Mouse (Mus musculus) MEL-GATA-1-ER (cell line): Measurements from ENCODE around the gene Sdr9c7.
"Not testable (repeated sequence)": the region's sequence is repeated elsewhere in the genome, so short reads cannot be mapped to it uniquely, and the experiment has no call there.

Source experiments
- DNase-seq: peaks from one replicate; pipeline ENCODE4 v3.0.0-alpha.2; 2012; ENCODE audit warnings: low read depth; ENCODE audit errors: extremely low read depth

The Sdr9c7 gene

DNA sequence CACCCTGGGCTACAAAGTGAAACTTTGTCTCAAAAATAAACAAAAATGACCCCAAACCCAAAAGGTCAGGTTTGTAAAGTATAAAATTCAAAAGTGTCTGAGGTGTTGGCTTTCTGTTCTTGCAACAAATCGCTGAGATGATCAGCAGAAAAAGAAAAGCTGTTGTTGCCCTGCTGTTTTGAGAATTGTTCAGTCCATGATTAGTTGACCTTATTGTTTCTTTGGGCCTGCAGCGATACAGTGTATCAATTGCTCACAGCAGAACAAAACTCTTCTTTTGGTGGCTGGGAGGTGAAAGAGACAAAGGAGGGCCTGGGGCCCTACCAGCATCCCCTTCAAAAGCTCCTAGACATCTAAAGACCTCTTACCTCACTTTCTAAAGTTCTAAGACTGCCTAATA lies 7.8 kb downstream of the Sdr9c7 start:
- DNase-seq = no peak

DNA sequence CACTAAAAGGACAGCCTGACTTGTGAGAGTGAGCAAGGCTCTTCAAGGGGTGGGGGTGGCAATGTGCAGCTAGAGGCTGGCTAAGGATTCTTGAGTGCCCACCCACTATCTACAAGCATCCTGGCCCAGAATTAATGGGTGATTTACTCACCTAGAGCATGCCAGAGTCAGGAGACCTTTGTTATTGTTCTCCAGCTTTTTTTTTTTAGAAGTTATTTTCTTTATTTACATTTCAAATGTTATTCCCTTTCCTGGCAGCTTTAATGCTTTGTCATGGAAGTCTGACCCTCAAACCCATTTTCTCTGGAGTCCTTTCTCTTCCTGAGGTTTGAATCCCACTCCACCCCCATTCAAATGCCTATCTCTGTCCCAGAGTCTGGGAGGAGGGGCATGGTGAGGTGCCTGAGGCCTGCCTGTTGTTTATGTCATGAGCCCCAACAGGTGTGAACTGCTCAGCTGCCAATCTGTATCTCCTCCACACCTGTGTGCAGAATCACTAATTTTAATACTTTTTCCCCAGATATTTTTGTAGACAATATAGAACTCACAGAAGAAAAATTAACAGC lies 9.2 kb downstream of the Sdr9c7 start:
- DNase-seq = no peak

DNA sequence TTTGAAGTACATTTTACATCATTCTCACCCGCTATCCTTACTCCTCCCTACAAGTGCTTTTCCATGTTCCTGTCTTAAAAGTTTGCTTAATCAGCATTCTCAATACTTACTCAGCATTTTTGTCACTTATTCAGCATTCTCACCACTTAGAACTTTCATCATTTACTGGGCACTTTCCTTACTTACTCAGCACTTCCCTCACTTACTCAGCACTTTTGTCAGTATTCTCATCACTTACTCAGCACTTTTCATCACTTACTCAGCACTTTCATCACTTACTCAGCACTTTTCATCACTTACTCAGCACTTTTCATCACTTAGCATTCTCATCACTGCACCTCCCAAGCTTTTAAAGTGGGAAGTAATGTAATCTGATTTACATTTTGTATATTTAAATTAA lies 17.3 kb downstream of the Sdr9c7 start:
- DNase-seq = no peak

DNA sequence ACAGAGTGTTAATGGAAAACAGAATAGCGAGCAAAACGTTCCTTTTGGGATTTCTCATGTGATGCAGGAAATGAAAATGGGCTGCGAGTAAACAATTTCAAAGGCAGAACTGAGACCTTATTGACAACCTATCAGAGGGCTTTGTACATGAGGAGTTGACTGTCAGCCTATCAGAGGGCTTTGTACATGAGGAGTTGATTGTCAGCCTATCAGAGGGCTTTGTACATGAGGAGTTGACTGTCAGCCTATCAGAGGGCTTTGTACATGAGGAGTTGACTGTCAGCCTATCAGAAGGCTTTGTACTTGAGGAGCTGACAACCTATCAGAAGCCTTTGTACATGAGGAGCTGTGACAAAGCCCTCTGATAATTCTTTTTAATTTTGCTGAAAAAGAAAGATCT lies 18.9 kb downstream of the Sdr9c7 start:
- DNase-seq = not testable (repeated sequence)

DNA sequence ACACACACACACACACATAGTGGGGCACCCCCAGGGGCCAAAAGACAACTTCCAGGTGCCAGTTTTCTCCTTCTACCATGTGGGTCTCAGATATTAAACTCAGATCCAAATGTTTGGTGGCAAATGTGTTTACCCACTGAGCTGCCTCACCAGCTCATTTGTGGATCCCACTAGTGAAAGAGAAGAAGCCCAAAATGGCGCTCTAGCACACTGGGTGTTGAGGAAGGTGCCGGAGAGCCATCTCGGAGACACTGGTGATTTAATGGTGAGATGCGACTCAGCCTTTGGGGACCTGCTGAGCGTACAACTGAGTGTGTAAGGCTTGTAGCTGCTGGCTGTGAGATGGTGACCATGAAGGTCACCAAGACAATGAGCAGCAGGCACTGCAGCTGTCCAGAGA lies 19.3 kb downstream of the Sdr9c7 start:
- DNase-seq = no peak

DNA sequence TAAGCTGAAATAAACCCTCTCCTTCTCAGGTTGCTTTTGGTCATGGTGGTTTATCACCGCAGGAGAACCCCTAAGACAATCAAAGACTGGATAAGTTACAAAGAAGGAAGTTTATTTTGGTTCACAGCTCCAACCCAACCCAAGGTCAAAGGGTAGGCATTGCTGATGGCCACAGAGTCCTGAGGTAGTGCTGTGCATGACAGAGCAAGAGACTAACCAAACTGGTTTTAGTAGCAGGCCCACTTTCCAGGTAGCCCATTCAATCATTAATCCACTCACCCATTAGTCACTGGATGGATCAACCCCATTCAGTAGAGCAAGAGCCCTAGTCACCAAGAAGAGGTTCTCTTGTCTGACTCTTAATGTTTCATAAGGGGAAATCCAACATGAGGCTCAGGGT lies 23.9 kb downstream of the Sdr9c7 start:
- no peak for DNase-seq

DNA sequence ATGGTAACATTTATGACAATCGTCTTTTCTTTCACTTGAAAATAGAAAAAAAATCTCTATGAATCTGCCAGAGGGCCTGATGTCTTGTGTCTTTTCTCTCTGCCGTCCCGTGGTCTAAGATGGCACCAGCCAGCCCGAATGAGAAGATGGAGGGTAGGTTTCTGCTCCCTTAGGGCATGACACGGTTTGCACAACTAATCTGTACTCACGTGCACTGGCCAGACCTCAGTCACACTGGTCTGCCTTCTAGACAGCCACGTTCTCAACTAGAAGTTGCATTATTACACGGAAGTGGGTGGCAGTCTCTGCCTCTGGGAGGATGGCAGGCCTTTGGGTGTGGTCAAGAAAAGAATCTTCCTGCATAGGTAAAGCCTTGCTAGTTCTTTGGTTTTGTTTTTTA lies 24.7 kb downstream of the Sdr9c7 start:
- no peak for DNase-seq

DNA sequence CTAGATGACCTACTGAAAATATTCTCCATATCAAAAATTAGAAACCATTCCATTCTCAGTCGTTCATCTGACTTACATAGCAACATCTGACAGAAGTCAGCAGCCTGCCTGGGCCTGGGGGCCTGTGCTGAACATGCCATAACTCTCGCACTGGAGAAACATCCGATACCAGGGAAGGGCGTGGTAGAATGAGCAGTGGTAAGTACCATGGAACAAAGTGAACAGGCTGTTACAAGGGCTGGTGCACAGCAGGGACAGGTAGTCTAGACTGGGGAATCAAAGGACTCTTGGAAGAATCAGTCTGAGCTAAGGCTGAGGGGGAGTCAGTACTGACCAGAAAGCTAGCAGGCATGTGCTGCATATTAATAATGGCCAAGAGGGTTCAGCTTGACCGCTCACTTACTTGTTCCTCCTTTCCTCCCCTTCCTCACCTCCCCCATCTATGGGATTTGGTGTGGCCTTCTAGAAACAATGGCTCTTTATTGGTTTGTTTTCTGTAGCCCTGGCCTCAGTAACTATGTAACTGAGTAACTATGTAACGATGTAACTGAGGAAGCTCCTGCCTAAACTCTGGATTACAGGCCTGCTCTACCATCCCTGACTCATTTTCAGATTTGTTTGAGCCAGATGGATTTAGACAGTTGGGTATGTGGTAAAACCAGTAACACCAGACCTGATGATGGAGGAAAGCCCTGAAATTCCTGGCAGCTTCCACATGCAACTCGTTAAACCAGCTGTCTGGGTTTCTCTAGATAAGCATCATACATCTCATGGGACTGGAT lies 26.5 kb downstream of the Sdr9c7 start:
- DNase-seq = no peak

DNA sequence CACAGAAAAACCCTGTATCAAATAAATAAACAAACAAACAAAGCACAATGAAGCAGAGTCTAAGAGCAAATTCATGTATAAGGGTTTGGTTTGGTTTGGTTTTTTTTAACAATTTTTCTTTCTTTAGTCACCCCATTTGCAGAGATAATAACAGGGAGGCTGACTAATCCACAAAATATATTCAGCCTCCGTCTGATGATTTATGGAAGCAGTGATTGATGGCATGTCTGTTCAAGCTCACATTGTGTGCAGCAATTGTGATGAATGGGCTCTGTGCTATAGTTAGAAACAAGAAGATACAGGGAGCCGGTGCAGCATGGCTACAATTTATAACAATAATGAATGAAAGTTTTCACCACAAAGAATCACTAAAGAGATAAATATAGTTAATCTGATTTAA lies 29.4 kb downstream of the Sdr9c7 start:
- no peak for DNase-seq

DNA sequence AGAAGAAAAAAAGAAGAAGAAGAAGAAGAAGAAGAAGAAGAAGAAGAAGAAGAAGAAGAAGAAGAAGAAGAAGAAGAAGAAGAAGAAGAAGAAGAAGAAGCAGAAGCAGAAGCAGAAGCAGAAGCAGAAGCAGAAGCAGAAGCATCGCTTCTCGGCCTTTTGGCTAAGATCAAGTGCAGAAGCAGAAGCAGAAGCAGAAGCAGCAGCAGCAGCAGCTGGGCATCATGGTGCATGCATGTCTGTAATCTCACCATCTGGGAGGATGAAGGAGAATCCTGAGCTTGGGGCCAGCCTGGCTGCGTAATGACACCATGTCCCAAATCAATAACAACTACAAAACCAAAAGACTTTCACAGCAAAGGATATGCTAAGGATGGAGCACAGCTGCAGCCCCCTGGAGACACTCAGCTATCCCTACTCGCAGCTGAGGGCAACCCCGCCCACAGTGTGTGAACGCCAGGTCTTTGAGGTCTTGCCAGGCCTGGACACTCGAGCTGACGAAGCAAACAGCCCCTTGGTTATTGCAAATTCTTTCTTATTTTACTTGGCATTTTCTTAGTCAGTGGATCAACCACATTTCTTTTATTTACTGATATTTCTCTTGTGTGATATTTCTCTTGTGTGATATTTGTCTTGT lies 34.1 kb downstream of the Sdr9c7 start:
- DNase-seq = no peak

DNA sequence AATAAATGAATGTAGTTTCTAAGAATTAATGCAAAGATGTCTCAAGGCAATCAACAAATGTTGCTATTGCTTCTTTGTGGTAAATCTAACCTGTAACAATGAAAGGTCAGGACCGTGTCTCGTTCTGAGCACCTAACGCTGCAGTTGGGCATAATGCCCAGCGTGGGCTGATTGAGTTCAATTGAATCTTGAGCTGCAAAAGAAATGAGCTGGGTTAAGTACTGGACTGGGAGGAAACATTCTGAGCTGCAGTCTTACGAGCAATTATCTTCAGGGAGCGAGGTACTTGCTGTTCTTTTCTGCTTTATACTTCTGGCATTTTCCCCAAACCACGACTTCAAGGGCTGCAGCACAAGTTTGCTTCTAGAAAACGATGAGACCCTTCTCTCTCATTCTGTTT lies 38.0 kb downstream of the Sdr9c7 start:
- DNase-seq = no peak

DNA sequence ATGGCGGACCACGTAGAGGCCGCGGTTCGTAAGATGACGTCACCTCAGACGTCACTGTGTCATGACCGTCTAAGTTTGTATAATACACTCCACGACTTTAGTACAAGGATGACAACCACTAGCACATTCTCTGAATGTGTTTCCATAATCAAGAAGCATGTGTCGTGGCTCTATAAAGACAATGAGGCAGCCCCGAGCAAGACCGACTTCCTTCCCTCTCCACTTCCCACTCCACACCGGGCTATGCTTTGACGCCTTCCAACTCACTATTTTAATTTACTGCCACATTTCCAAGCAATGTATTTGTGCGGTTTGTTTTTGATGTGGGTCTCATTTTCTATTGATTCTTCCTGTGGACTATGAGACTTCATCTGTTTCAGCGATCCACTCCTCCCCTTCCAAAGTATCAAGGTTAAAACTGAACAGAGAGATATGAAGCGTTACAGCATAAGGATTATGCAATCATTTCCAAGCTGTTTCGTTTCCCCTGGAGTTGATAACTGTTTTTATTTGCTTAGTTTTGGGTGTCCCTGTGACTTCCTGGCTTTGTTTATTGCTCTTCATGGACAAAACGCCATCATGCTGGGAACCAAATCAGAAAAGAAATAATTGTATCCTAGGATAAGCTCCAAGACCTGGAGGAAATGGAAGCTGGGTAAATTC lies 38.6 kb downstream of the Sdr9c7 start:
- no peak for DNase-seq

DNA sequence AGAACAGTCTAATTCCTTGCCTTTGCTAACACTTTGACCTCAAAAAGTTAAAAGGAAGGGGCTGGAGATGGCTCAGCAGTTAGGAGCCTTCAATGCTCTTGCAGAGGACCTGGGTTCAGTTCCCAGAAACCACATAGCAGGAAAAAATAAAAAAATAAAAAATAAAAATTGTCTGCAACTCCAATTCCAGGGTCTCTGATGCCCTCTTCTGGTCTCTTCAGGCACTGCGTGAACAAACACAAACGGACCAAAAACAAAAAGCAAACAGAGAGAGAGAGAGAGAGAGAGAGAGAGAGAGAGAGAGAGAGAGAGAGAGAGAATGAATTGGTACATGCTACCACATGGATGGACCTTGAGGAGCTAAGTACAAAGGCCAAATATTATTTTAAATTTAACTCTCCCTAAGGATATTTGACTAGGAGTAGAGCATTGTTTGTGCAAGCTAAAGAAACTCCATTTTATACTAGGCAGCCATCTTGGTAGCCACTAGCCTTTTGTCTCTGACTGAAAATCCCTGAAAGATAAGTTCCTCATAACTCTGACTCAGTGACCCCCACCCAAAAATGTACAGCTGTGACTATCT lies 39.2 kb downstream of the Sdr9c7 start:
- DNase-seq = peak; percentile 47

DNA sequence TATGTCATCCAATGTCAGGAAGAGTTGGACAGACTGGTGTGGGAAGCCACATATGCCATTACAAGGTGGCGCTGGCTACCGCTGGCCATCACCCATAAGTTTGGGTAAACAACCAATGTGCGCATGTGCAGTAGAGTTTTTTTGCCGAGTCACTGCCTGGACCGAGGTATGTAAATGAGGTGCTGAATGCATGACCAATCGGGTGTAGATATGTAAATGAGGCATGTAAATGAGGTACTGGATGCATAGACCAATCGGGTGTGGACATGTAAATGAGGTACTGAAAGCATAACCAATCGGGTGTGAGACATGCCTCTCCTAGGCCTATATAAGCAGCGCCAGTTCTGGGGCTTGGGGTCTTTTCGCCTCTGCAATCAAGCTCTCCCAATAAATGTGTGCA lies 41.3 kb downstream of the Sdr9c7 start:
- peak; percentile 18 for DNase-seq

DNA sequence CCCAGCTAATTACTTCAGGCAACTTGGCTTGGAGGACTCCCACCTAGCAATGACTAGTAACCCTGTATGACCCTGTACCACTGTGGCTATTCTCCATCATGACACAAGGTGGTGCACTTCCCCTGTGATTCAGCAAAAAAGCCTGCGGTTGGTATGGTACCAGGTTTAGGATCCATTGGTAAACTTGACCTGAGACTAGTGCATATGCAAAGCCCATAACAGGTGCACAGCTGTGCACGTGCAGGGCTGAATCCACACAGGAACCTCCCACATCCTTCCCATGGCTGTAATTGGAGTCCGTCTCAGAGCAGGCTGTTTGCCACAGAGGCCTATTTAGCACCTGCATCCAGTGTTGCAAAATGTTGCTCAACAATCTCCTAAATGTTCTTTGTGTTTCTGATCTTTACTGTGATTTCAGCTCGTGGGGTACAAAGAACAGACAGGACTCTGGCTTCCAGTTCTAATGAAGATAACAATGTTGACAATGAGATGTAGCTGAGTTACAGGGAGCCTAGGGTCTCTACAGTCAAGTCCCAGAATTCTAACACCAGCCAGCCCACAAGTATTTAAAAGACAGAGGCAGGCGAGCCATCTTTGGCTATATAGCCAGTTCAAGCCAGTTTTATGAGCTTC lies 47.2 kb downstream of the Sdr9c7 start:
- peak; percentile 57 for DNase-seq

DNA sequence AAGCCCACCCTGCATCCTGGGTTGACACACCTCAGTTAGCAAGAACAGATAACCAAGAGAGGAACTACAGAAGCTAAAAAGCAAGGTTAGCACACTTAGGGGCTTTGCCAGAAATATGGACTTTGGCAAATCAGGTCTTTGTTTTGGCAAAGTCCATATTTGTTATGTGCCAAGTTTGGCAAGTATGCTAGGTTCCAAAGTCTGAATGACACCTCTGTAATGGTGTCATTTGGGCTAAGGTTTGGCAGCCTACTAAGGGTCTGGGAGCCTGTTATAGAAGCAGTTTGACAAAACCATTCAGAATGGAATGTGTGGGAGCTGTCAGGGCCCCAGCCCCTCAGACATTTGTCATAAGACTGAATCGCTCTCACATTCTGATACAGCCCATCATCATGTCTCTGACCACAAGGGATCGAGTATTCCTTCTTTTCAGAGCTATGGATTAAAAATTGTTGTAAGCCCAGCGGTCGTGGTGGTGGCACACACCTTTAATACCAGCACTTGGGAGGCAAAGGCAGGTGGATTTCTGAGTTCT lies 51.3 kb downstream of the Sdr9c7 start:
- no peak for DNase-seq

DNA sequence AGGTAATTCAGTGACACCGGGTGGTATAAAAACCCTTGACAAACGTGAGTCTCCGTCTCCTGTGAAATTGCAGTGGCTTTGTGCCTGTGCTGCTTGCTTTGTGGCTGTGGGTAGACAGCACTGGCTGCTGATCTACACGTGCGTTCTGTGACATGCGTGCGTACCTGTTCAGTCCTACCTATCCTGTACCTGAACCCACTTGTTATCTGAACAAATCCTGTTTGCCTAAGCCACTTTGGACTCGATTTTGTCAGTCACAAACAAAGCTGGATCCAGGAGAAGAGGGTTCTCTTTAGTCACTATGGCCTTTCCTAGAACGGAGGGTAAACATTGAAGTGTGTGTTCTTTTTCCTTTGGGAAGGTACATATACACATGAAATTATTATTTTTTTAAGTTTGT lies 53.1 kb downstream of the Sdr9c7 start:
- DNase-seq = no peak

DNA sequence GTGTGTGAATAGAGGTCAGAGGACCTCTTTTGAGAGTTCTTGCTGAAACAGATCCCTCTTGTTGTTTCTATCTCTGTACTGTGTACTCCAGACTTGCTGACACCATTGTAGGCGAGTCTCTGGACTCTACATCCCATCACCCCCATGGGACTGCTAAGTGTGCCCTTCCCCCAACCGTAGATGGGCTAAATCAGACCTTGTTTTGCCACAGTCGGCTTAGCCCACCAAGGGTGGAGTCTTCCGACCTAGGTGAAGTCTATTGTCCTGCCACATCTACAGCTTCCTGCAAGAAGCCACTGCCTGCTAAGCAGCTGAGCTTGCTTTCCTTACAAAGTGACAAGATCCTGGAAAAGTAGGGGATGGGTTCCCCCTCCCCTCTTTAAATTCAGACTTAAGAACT lies 53.5 kb downstream of the Sdr9c7 start:
- DNase-seq = no peak

DNA sequence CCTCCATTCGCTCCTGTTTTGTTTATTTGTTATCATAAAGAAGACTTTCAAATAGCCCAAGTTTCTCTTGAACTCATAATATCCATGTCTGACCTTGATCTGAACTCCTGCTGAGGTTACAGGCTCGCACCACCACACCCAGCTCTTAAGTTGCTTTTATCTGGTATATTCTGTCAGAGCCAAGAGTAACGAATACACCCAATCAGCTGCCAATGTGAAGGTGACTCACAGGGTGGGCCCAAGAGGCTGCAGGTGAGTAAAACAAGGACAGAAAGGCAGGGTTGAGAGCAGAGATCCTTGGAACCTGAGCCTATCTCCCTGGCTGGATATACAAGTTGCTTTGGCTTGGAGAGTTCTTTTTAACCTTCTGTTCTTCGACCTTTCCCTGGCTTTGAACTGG lies 56.7 kb downstream of the Sdr9c7 start:
- DNase-seq = no peak

DNA sequence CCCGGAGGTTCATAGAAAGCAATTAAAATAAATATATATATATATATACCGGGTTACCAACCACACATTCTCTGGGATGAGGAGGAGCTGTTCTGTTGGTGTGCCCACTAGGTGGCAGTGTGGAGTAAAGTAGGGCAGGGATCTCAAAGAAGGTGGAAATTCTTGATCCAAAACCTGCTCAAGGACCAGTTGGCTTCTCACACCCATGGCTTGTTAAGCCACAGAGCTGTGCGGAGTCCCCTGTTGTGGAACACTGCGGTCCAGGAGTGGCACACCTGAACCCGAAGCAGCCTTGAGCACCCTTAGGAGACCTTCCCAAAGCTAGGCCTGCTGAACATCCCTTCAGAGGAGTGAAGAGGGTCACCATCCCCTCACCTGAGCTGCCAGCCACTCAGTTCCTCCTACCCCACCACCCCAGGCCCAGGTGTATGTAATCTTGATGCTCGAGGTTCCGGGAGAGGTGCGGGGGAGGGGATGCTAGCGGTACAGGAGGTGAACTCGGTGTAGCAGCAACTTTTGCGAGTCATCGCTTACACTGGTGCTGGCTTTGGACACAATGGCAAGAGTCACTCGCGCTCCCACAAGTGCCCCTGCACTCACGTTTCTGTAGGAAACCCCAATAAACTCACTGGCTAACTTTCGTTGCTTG lies 58.0 kb downstream of the Sdr9c7 start:
- no peak for DNase-seq

DNA sequence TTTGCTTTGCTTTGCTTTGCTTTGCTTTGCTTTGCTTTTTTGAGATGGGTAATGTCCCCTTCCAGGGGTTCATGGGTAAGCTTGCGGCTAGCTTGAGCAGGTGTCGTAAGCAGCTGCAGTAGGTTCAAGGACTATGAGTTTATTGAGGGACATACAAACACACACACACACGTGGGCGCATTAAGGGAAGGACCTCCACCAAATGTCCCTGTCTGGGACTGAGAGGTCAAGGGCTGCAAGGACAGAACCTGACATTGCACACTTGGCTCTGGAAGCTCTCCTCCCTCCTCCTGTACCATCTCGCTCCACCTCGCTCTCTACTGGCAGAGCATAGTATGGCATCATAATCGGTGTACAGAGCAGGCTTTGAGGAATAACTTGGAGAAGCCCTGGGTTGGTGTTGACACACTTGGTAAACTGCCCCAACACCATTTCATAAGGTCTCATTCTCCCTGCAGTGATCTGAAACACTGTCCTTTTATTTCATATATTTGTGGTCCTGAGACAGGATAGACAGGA lies 60.9 kb downstream of the Sdr9c7 start:
- no peak for DNase-seq
